8 mouse cellular contexts compared by ENCODE assay signal in the genomic region with DNA sequence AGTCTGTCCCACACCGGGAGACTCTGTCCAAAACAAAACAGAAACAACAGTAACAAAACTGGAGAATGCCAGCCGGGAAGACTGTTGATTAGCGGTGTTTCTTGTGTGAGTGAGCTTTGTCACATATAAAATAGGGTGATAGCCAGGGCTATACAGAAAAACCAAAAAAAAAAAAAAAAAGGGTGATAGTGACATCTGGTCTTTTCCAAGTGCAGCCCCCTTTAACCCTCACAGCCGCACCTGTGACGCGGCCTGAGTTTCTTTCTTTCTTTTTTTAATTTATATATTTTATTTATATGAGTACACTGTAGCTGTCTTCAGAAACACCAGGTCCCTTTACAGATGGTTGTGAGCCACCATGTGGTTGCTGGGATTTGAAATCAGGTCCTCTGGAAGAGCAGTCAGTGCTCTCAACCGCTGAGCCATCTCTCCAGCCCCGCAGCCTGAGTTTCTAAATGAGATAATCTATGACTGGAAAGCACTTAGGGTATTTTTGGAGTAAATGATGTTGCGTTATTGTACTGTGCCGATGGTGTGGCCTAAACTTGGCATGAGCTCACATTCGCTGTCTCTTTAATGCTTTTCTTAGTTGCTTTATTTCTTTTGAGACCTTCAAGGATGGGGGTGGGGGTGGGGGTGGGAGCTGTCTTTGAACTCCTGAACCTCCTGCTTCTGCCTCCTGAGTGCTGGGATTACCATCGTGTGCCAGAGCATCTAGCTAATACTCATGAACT. TPM values are rescaled to one million over a fixed set of nuclear protein-coding genes. Genes with fewer than 3 reads are reported as not detected.
DNase-seq lines count a peak whose midpoint lies in the region; ATAC-seq and TF ChIP-seq lines count a peak whose summit lies in the region.

No protein-coding gene starts in this region.

- intact Hi-C loops in gastrocnemius, adult 2 months (cut with DNase I), result no loop called here
- intact Hi-C loops in left cerebral cortex, postnatal 14 days (cut with DNase I), result no loop called here
- intact Hi-C loops in gastrocnemius, postnatal 14 days (cut with DNase I; ENCODE audit: low total_unique reads), result no loop called here

- no peak for TF ChIP-seq CTCF in gastrocnemius, adult 2 months (IDR thresholded peaks at IDR 0.05)
- TF ChIP-seq CTCF in C2C12 (IDR thresholded peaks at IDR 0.05; ENCODE audit: control insufficient read depth, insufficient read depth, insufficient read length), result no peak

- no peak for ATAC-seq in forebrain, embryonic 13.5 days
- no peak for ATAC-seq in liver, embryonic 13.5 days (ENCODE audit: low read depth)
- no peak for ATAC-seq in inflammation-experienced regulatory T-cells, adult 6 months

- peak overlapping the region; percentile 76 for H3K4me3 ChIP-seq in gastrocnemius, adult 2 months
- peak overlapping the region; percentile 46 for H3K4me3 ChIP-seq in C2C12 (ENCODE audit: insufficient read depth, poor library complexity, severe bottlenecking)
- H3K4me3 ChIP-seq in forebrain, embryonic 13.5 days, result peak overlapping the region; percentile 47
- H3K4me3 ChIP-seq in liver, embryonic 13.5 days (replicated peaks), result peak overlapping the region; percentile 68

- H3K79me3 ChIP-seq in C2C12 (ENCODE audit: low read depth), result no peaks in the 10 kb centered on the region

- H3K27me3 ChIP-seq in C2C12 (ENCODE audit: control insufficient read depth, insufficient read depth, insufficient read length), result no peaks in the 10 kb centered on the region
- H3K27me3 ChIP-seq in forebrain, embryonic 13.5 days, result no peaks in the 10 kb centered on the region
- H3K27me3 ChIP-seq in liver, embryonic 13.5 days, result peaks cover 6% of the 10 kb centered on the region; the same call in 1 of the 2 replicates

- peak overlapping the region; percentile 79 for H3K9ac ChIP-seq in forebrain, embryonic 13.5 days
- H3K9ac ChIP-seq in liver, embryonic 13.5 days, result peak overlapping the region; percentile 77

- no peaks in the 10 kb centered on the region for H3K9me3 ChIP-seq in forebrain, embryonic 13.5 days (replicated peaks)
- H3K9me3 ChIP-seq in liver, embryonic 13.5 days (replicated peaks), result no peaks in the 10 kb centered on the region

- H3ac ChIP-seq in C2C12 (ENCODE audit: control insufficient read depth, insufficient read length, low read depth), result peak overlapping the region; percentile 85

- WGBS in forebrain, embryonic 13.5 days, result 11% methylated on average over 12 of the region's 12 CpGs
- WGBS in liver, embryonic 13.5 days (ENCODE audit: insufficient replicate concordance), result 45% methylated on average over 12 of the region's 12 CpGs

- peak overlapping the region; percentile 98 for H3K27ac ChIP-seq in gastrocnemius, adult 2 months
- H3K27ac ChIP-seq in forebrain, embryonic 13.5 days, result peak overlapping the region; percentile 98
- peak overlapping the region; percentile 86 for H3K27ac ChIP-seq in liver, embryonic 13.5 days

- H3K4me1 ChIP-seq in forebrain, embryonic 13.5 days, result peaks cover 89% of the 10 kb centered on the region
- peaks cover 32% of the 10 kb centered on the region for H3K4me1 ChIP-seq in liver, embryonic 13.5 days (replicated peaks)

- peaks cover 4% of the 10 kb centered on the region for H3K79me2 ChIP-seq in C2C12 (ENCODE audit: control insufficient read depth, insufficient read depth)

- peak overlapping the region; percentile 72 for H3K4me2 ChIP-seq in forebrain, embryonic 13.5 days
- H3K4me2 ChIP-seq in liver, embryonic 13.5 days, result peak overlapping the region; percentile 74

- H3K36me3 ChIP-seq in C2C12 (ENCODE audit: control insufficient read depth, insufficient read depth), result no peaks in the 10 kb centered on the region
- H3K36me3 ChIP-seq in forebrain, embryonic 13.5 days (ENCODE audit: poor library complexity, severe bottlenecking), result no peaks in the 10 kb centered on the region
- no peaks in the 10 kb centered on the region for H3K36me3 ChIP-seq in liver, embryonic 13.5 days

- DNase-seq in gastrocnemius, adult 2 months, result no peak
- DNase-seq in gastrocnemius, postnatal 25 days, result no peak
- no peak for DNase-seq in liver, embryonic 13.5 days
- no peak for DNase-seq in left cerebral cortex, postnatal 14 days (ENCODE audit: low spot score in 2 of 2)
- DNase-seq in gastrocnemius, postnatal 14 days, result no peak

TF ChIP-seq in C2C12, 6 proteins besides CTCF, POLR2A, EP300 and RAD21:
- TF ChIP-seq MAX (IDR thresholded peaks at IDR 0.05) (no peak), CEBPB (IDR thresholded peaks at IDR 0.05; ENCODE audit: low read depth) (no peak), MYOG (IDR thresholded peaks at IDR 0.05; ENCODE audit: control insufficient read depth, extremely low read depth, insufficient read length) (no peak), USF1 (IDR thresholded peaks at IDR 0.05; ENCODE audit: low read depth) (no peak), MYOD1 (IDR thresholded peaks at IDR 0.05; ENCODE audit: control insufficient read depth, insufficient read length, low read depth) (no peak), FOSL1 (IDR thresholded peaks at IDR 0.05; ENCODE audit: insufficient read depth, low read length, poor library complexity, severe bottlenecking) (no peak)

RNA-seq across cellular contexts. Expression of a gene that starts 32.6 kb away (rescaled TPM):
- total RNA-seq in gastrocnemius, adult 2 months (2021), result 10 to 100 TPM; 17.1 to 43.2 TPM
- 10 to 100 TPM; 43.5 to 52.6 TPM for total RNA-seq in gastrocnemius, postnatal 25 days (2021)
- polyA plus RNA-seq in C2C12 (2012; fragmentation: generic; extraction: Trizol), result 2,758 TPM
- polyA plus RNA-seq in forebrain, embryonic 13.5 days (2015; fragmentation: Nextera tagmentation; extraction: Ambion mirVana), result 10,586 and 11,102 TPM in 2 replicates
- polyA plus RNA-seq in liver, embryonic 13.5 days (2015; fragmentation: Nextera tagmentation; extraction: Ambion mirVana), result 109 TPM in 2 replicates
- 100 to 1,000 TPM; 206 to 351 (median 217) TPM for polyA plus RNA-seq in inflammation-experienced regulatory T-cells, adult 6 months (2017; shearing (Covaris generic))
- 1,000 to 10,000 TPM; 2,132 to 2,150 TPM for total RNA-seq in left cerebral cortex, postnatal 14 days (2021)
- 100 to 1,000 TPM in 1 of 2 experiments, 10 to 100 TPM in 1; 58.7 to 109 TPM for total RNA-seq in gastrocnemius, postnatal 14 days (2021)

RNA-seq across cellular contexts. Expression of a gene that starts 32.8 kb away (rescaled TPM):
- not detected for total RNA-seq in gastrocnemius, adult 2 months (2021)
- not detected for total RNA-seq in gastrocnemius, postnatal 25 days (2021)
- polyA plus RNA-seq in C2C12 (2012; fragmentation: generic; extraction: Trizol), result 0.22 TPM
- polyA plus RNA-seq in forebrain, embryonic 13.5 days (2015; fragmentation: Nextera tagmentation; extraction: Ambion mirVana), result not detected in 2 replicates
- polyA plus RNA-seq in liver, embryonic 13.5 days (2015; fragmentation: Nextera tagmentation; extraction: Ambion mirVana), result not detected in 2 replicates
- polyA plus RNA-seq in inflammation-experienced regulatory T-cells, adult 6 months (2017; shearing (Covaris generic)), result not detected
- total RNA-seq in left cerebral cortex, postnatal 14 days (2021), result not detected
- not detected for total RNA-seq in gastrocnemius, postnatal 14 days (2021)

RNA-seq across cellular contexts. Expression of a gene that starts 43.5 kb away (rescaled TPM):
- 1 to 10 TPM; 7.1 to 7.7 TPM for total RNA-seq in gastrocnemius, adult 2 months (2021)
- 10 to 100 TPM in 1 of 2 experiments, 1 to 10 TPM in 1; 7.1 to 10.7 TPM for total RNA-seq in gastrocnemius, postnatal 25 days (2021)
- polyA plus RNA-seq in C2C12 (2012; fragmentation: generic; extraction: Trizol), result 976 TPM
- polyA plus RNA-seq in forebrain, embryonic 13.5 days (2015; fragmentation: Nextera tagmentation; extraction: Ambion mirVana), result 97.6 and 102 TPM in 2 replicates
- 239 and 246 TPM in 2 replicates for polyA plus RNA-seq in liver, embryonic 13.5 days (2015; fragmentation: Nextera tagmentation; extraction: Ambion mirVana)
- 100 to 1,000 TPM in 1 of 3 experiments, 10 to 100 TPM in 2; 70.4 to 203 (median 83.7) TPM for polyA plus RNA-seq in inflammation-experienced regulatory T-cells, adult 6 months (2017; shearing (Covaris generic))
- total RNA-seq in left cerebral cortex, postnatal 14 days (2021), result 100 to 1,000 TPM; 129 to 142 TPM
- total RNA-seq in gastrocnemius, postnatal 14 days (2021), result 10 to 100 TPM; 14.3 to 21.0 TPM

RNA-seq across cellular contexts. Expression of a gene that starts 51.8 kb away (rescaled TPM):
- total RNA-seq in gastrocnemius, adult 2 months (2021), result 10 to 100 TPM; 15.8 to 33.9 TPM
- 10 to 100 TPM; 36.4 to 44.5 TPM for total RNA-seq in gastrocnemius, postnatal 25 days (2021)
- polyA plus RNA-seq in C2C12 (2012; fragmentation: generic; extraction: Trizol), result 3,512 TPM
- polyA plus RNA-seq in forebrain, embryonic 13.5 days (2015; fragmentation: Nextera tagmentation; extraction: Ambion mirVana), result 1,607 and 1,715 TPM in 2 replicates
- 1,202 and 1,287 TPM in 2 replicates for polyA plus RNA-seq in liver, embryonic 13.5 days (2015; fragmentation: Nextera tagmentation; extraction: Ambion mirVana)
- 100 to 1,000 TPM; 459 to 882 (median 544) TPM for polyA plus RNA-seq in inflammation-experienced regulatory T-cells, adult 6 months (2017; shearing (Covaris generic))
- 100 to 1,000 TPM; 689 to 750 TPM for total RNA-seq in left cerebral cortex, postnatal 14 days (2021)
- 10 to 100 TPM; 64.0 to 93.6 TPM for total RNA-seq in gastrocnemius, postnatal 14 days (2021)

Comparison
In these comparisons a context has a peak if more than half of its experiments do, and no peak if none do; other contexts are left out.
1. RNA of a gene that starts 32.6 kb away (total RNA-seq): 2,132 to 2,150 TPM in left cerebral cortex, postnatal 14 days; 58.7 to 109 TPM in gastrocnemius, postnatal 14 days, 43.5 to 52.6 TPM in gastrocnemius, postnatal 25 days and 17.1 to 43.2 TPM in gastrocnemius, adult 2 months; every median in the first group is over 10 times any median in the second.
2. RNA of a gene that starts 43.5 kb away (total RNA-seq): 129 to 142 TPM in left cerebral cortex, postnatal 14 days; 14.3 to 21.0 TPM in gastrocnemius, postnatal 14 days, 7.1 to 10.7 TPM in gastrocnemius, postnatal 25 days and 7.1 to 7.7 TPM in gastrocnemius, adult 2 months; every median in the first group is over 4 times any median in the second.
3. Peak in every context shown above with its lines, with median percentiles within 50 percentile points of each other: H3K27ac ChIP-seq and H3K4me3 ChIP-seq.